Mouse (Mus musculus) thymus, postnatal 36 days (tissue): Measurements from ENCODE around the gene Slc25a5.
A peak's percentile ranks its signal among the peaks of the same experiment; 100 is the strongest.
"Not testable (repeated sequence)": the region's sequence is repeated elsewhere in the genome, so short reads cannot be mapped to it uniquely, and the experiment has no call there.

Source experiments
- DNase-seq, 2 experiments: peaks; one replicate each; pipeline ENCODE4 v3.0.0; 2022; ENCODE audit warnings: mixed read lengths in 2 of 2

Slc25a5 gene

DNA sequence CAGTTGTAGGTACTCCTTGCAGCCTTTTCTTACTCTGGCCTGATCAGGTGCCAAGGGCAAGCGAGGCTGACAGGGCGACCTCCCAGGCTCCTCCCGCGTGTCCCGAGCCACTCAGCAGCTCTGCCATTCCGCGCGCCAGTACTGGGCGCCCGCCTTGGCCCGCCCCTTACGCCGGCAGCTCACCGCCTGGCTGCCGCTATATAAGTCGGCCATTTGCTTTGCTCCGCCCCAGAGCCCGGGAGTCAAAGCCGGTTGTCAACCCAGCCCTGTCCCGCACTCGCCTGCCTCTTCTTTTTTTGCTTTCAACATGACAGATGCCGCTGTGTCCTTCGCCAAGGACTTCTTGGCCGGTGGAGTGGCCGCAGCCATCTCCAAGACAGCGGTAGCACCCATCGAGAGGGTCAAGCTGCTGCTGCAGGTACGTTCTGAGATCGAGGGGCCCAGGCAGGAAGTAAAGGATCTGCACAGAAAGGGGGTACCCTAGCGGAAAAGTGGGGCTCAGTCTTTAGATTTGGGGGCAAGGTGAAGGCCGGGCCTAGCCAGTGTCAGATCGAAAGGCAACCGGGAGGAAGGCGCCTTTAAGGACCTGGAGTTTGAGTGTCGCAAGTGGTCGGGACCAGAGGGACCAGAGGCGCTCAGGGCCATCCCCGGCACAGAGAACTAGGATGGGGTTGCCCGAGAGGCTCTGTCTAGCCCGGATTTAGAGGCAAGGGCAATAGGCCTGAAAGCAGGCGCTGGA lies at the start of gene Slc25a5:
Slc25a5 (plus strand) TSS at position 228 of the 739 bp plus-strand sequence.
- DNase-seq, result peak; percentile 82 to 91

DNA sequence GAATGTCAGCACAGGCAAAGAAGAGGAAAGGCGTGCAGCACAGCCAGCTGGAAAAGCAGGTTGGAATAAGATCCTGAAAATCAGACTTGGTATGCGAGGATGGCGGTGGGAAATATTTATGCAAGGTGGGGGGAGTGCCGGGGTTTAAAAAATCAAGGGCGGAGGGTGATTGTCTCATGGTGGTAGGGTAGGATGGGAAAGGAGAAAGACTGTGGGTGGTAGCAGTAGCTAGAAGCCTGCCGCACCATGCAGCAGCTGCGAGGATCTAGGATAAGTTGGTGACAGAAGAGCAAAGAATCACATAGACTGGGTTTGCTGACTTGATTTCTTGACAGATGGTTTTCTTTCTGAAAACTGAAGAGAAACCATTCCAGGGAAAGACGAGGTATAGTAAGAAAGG lies 48.7 kb upstream of the Slc25a5 start:
- DNase-seq, result no peak

DNA sequence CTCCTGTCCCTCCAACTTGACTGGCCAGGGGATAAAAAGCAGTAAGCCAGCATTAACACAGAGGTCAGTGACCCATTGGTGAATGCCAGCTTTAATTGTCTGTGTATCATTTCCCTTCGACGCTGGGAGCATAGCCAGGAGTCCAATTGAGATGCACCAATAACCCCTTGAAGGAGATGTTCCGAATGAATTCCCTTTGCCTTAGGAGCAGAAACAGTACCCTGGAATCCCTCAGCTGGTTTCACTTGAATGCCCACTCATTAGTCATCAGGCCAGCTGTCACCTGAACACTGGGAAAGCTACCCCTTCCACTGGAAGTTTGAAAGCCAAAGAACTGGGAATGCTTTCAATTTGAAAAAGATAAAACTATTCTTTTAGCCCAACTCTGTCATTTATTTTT lies 46.9 kb upstream of the Slc25a5 start:
- DNase-seq, result no peak

DNA sequence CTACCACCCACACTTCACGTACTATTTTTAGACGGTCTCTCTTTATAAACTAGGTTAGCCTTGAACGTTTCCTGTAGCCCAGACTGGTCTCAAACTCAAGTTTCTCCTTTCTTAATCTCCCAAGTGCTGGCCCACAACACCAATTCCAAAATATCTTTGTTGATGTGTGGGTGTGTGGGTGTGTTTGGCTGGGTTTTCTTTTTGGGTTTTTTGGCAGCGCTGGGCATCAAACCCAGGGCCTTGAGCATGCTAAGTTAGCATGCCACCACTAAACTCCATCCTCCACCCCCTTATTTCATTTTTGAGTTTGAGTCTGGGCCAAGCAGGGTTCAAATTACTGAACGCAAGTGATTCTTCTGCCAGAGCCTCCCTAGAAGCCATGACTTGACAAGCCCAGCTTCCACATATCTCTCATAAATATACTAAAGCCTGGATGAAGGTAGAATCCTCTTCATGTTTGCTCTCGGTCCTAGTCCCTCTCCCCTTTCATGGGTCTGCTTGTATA lies 46.1 kb upstream of the Slc25a5 start:
- no peak for DNase-seq

DNA sequence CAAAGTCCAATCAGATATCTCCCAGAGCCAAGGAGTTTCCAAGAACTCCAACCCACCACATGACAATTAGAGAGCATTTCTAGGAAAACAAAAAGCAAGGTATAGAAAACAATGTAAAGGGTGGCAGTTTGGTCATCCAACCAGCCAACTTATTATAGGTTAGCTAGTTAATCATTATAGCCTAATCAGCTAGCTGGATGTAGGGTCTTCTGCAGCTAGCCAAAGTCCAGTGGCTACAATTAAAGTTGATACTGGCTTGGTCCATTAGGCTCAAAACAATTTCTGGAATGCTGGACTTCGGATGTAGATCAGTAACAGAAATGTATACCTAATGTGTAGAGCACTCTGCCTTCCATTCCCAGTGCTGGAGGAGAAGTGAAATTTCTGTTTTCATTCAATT lies 44.9 kb upstream of the Slc25a5 start:
- DNase-seq, result no peak

DNA sequence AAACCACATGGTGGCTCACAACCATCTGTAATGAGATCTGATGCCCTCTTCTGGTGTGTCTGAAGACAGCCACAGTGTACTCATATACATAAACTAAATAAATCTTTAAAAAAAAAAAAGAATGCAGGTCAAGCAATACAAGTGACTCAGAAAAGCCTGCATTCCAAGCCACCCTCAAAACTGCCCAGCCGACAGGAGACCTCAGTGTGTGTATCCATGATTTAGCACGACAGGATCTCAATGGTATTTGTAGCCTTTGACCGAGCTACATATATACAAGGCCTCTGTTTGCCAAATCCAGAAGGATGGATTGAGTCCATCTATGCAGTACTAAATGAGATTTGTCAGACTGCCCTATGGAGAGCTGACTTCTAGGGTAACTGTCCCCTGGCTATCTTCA lies 42.9 kb upstream of the Slc25a5 start:
- DNase-seq, result no peak

DNA sequence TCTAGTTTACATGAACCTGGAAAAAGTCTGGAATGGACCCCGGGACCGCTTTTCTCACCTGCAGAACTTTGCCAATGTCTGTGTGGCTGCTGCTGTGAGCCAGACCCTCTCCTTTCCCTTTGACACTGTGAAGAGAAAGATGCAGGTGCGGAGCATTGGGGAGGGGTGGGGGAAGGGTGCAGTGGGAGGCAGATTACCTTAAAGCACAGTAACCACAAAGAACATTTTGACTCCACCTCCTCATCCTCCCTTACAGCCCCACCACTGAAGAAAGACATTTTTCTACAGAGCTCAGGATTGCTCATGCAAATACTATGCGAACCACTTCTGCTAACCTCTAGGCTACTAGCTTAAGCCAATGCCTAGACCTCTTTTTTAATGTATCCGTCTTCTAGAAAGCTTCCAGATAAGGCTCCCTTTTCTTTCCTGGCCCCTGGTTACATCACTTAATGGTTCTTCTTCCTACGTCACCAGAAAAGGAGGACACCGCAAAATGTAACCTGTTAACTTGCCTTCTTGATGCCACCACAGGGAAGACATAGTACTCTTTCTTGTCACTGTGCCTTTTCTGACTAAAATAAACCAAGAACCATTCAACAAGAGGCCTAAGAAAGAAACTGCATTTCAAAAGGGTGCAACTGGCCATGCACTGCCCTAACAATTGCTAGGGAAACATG lies 37.5 kb upstream of the Slc25a5 start:
- peak; percentile 63 to 78 for DNase-seq

DNA sequence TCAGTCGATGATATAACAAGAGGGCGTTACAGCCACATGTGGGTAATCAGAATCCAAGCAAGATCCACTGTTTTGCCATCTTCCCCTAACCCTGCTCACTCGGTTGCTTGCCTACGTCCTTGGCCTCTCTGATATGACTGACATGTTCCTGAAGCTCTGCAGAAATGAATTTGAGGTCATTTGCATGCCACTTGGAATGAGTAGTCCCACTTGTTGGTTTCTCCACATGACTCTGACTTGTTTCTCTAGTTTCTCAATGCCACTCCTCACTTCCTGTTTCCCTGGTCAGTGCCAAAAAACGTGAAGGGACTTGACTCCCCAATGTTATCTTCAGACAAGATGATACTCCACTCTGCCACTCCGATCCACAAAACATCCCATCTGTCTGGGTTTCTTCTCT lies 36.9 kb upstream of the Slc25a5 start:
- no peak for DNase-seq

DNA sequence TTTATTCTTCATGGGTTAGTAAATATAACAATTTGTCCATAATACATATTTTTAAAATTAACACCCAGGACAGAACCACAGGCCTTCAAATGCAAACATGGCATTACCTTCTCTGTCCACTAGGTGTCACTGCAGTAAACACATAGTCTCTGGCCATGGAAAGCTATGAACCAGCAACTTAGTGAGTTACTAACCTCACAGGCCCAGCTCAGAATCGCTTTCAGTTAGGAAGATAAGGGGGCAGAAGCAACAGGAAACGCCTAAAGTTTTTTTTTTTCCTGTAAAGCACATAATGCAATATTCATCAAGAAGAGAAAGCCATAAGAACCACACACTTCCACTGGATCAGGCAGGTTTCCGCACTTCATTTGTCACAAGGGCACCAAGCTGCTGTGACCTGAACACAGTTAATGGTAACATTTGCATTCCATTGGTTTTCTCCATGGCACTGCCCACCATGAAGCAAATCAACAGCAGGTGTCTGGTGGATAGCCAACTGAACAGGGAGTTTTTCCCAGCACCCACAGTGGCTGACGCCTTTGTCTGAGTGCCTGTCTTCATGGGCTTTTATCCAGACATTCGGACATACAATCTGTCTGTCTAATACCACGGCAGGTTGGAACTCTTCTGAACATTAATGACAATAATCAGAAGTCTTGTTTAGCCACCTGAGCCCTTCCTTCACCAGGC lies 34.4 kb upstream of the Slc25a5 start:
- peak in 1 of 2 experiments; percentile 17 for DNase-seq

DNA sequence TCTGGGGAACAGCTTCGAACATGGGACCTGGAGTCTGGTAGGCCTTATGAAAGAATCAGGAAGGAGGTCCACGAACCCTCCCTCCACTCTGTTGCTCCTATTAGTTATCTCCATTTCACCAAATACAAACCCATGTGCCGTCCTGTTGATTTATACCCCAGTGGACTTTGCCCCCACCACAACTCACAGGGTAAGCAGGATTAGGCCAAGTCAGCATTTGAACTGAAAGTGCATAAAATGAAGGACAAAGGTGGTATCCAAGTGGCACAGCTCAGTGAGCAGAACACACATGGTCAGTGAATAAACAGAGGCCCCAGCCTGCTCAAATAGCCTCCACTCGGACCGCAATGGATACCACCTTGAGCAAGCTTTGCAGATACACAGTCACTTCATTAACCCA lies 33.2 kb upstream of the Slc25a5 start:
- no peak for DNase-seq

DNA sequence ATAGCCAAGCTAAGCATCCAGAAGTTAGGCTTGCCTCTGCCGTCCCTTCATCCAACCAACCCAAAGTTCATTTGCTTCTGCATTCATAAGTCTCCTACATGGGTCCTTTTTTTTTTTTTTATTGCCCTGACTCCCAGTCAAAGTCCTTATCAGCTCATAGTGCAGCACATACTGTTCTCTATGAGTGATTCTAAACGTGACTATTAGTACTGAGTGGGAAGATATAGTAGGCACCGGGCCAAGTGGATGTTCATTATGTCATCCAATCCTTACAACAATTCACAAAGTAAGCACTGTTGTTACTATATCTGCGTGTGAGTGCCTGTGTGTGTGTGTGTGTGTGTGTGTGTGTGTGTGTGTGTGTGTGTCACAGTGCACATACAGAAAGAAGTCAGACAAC lies 32.6 kb upstream of the Slc25a5 start:
- DNase-seq, result no peak

DNA sequence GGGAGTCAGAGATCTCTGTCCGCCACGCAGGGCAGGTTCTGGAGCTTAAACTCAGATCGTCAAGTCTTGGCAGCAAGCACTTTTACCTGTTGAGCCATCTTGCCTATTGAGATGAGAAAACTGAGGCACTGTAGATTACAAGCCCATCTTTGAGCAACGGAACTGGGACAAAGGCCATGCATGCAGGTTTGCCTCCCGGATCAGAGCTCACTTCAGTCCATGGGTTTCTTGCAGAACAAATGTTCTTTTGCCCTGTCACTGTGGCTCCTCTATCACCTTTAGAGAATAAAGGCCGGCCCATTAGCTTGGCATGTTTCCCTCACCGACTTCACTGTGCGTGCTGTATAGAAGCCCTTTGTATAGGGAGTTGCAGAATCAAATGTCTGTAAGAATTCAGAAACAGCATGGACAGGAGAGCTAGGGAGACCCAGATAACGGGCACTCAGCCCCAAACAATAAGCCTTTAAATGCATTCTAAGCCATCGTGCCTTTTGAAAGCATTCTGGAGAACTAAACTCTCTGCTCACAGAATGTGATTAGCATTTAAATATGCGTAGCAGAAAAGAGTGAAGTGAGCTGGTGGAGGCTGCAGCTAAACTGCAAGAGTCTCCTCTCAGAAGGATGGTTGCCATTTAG lies 32.0 kb upstream of the Slc25a5 start:
- DNase-seq, result no peak

DNA sequence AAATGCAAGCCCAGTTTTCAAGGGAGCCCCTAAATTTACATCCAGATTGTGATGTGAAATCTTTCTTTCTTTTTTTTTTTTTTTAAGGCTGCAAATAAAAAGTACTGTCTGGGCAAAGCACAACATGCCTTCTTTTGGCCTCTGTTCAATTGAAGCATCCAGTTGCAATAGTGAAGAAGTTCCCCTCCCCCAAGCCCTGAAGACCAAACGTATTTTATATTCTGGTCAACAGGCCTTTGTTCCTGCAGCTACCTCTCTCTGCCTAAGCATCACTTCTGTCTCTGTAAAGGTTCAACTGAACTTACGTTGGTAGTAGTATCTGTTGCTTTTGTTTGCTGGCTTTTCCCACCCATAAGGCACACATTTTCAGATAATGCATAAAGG lies 31.5 kb upstream of the Slc25a5 start:
- no peak for DNase-seq

DNA sequence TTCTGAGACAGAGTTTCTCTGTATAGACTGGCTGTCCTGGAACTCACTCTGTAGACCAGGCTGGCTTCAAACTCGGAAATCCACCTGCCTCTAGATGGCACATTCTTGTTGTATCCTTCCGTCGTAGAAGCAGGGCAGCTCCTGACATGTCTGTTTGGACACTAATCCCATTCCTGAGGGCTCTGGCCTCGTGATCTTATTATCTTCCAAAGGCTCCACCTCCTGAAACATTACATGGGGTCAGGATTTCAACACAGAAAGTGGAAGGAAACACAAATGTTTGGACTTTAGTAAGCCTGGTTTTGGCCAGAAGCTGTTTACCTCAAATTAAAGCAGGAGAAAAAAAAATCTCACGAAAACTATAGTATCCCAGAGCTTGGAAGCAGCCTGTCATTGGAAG lies 28.1 kb upstream of the Slc25a5 start:
- DNase-seq, result no peak

DNA sequence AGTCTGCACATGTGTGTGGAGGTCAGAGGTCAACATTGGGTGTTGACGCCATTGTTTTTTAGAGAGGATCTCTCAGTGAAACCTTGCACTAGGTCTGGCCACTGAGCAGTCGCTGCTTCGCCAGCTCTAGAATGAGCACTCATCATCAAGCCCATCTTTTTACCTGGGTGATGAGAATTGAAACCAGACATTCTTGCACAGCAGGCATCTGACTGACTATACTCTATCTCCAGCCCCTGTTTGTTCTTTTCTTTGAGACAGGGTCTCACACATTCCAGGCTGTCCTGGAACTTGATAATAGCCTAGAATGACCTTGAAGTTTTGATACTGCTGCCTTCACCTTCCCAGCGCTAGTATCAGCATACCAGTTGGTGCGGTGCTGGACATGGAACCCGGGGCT lies 22.9 kb upstream of the Slc25a5 start:
- DNase-seq, result no peak

DNA sequence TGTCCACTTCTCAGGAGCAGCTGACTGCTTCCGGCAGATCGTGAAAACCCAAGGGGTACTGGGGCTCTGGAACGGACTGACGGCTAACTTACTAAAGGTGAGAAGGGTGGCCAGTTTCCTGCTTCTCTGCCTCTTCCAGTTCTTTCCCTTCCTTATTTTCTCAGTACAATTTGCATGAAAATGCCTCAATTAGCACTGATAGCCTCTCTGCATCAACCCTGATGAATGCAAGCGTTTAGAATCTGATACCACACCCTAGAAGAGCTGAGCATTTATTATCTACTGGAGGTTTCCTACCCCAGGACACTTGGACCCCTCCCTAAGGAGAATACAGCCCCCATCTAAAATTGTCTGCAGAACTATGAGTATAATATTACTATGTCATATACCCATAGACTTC lies 19.9 kb upstream of the Slc25a5 start:
- no peak for DNase-seq

DNA sequence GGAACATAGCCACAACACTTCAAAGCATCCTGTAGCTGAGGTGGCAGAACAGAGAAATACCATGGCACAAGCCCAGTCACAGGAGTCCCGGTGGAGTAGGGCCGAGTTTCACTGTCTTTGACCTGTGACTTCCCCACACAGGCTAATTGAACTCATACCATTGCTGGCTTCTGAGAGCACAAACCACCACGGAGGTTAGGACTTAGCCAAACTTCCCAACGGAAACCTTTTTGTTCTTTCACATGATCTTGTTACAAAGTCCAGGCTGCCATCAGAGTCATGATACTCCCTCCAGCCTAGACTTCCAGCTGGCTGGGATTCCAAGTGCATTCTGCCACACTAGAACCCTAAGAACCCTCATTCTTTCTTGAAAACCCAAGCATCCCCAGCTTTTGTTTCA lies 17.8 kb upstream of the Slc25a5 start:
- no peak for DNase-seq

DNA sequence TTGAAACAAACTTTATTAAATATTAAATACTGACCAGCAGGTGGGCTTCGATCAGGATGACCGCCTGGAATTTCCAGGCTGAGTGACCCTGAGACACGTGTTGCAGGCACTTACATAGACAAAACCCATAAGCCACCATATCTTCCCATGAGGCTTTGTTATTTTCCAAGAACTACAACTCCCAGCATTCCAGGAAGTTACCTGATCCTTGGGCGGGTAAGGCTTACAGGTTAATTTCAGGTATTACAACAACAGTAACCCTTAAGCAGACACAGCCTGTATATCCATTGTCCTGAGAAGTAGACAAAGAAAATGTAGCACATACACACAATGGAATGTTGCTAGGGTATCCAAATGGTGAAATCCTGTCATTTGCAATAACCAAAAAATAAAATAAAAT lies 6.1 kb upstream of the Slc25a5 start:
- no peak for DNase-seq

DNA sequence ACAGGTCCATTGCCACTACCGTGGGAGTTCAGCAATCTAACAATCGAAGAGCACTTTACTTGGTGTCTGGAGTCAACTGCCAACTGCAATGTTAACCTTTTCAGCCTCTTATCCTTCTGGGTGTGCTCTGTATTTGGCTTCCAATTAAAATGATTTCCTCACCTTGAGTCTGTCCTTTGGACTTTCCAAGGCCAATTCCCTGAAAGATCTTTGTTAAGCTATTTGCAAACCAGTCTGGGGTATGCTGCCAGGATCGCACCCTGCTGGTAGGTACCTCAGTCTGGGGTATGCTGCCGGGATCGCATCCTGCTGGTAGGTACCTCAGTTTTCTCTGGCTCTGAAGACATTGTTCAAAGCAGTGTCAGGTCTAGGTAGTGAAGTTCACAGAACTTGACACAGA lies 880 bp upstream of the Slc25a5 start:
- DNase-seq, result no peak

DNA sequence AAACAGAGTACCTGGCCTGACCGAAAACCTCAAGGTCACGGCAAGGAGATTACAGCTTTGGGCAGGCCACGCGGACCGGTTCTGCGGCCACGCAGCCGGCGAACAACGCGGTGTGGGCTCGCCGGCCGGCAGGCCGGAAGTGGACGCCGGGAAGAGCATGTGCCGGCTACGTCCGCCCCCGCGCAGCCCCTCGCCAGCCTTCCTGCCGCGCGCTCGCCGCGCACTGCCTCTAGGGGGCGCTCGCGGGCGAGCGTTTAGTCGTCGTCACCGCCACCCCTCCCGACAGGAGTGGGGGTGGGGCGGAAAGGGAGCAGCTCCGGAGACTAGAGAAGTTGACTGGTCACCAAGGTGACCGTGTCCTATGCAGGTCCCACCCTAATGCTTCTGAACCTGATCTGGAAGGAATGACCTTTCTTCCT lies 721 bp downstream of the Slc25a5 start:
- peak; percentile 82 to 84 for DNase-seq

DNA sequence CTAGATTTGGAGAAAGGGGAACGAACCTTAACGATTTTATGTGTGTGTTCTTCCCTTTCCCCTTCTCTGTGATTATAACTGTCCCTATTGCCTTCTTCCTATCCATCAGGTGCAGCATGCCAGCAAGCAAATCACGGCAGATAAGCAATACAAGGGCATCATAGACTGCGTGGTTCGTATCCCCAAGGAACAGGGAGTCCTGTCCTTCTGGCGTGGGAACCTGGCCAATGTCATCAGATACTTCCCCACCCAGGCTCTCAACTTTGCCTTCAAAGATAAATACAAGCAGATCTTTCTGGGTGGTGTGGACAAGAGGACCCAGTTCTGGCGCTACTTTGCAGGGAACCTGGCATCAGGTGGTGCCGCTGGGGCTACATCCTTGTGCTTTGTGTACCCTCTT lies 1.3 kb downstream of the Slc25a5 start:
- not testable (repeated sequence) for DNase-seq

DNA sequence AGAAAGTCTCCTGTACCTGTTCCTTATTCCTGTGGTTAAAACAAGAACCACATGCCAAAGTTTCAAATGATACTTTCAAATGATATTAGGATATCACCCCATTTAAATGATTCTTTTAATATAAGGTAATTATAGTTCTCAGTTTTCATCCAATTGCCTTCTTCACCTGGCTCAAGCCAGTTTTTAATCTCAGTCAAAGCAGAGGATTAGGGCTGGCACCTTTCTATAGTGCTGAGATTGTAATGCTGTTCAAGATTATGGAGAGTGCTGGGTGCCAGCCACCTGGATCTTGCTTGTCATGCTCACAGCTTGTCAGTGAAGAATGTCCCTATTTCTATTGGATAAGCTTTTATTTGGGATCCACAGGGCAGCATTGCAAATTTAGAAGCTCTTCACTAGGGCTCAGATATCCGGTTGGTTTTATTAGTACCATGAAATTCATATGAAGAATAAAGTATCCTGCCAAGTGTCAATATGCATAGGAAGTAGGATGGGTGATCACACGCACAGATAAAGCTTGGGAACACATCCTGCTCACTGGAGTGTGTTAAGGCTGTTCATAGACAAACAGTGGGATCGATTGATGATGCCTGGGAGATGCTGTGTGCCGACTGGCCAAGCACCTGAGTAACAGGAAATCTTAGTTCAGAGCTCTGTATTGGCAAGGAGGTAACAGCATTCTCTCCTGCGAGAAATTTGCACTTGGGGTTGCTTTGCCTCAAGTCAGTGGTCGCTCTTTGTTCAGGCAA lies 3.9 kb downstream of the Slc25a5 start:
- no peak for DNase-seq

DNA sequence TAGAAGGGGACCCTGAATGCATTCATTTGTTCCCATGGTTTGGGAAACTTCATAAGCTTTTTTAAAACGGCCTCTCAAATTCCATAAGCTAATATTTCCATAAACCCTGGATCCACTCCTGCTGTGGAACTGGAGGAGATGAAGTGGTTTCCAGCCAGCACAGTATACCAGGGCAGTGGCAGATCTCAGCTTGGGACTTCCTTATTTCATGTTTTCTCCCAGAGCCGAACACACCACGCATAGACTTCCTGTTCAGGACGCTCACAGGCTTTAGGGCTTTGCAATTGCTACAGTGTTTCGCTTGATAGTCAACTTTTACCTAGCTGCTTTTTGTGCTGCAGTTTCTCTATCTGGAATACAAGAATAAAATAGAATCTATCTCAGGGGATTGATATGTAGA lies 7.7 kb downstream of the Slc25a5 start:
- DNase-seq, result peak; percentile 6 to 7
